Mouse (Mus musculus) WW6 (cell line): Measurements from ENCODE around the gene Cfap161.

ENCODE experiments used
- DNase-seq: peaks from one replicate; pipeline ENCODE4 v3.0.0-alpha.2; 2013; ENCODE audit warnings: low read depth, low spot score

Gene Cfap161

GRCm38 (mm10) chr7:83794705-83795104 lies at the start of gene Cfap161:
Gene Cfap161 (minus strand): TSS chr7:83794880.
- DNase-seq: peak; percentile 73

GRCm38 (mm10) chr7:83842486-83843259 lies 48.0 kb upstream of the Cfap161 start:
- no peak for DNase-seq

GRCm38 (mm10) chr7:83840076-83840475 lies 45.4 kb upstream of the Cfap161 start:
- DNase-seq: no peak

GRCm38 (mm10) chr7:83838525-83839224 lies 44.0 kb upstream of the Cfap161 start:
- no peak for DNase-seq

GRCm38 (mm10) chr7:83829355-83829754 lies 34.7 kb upstream of the Cfap161 start:
- DNase-seq: no peak

GRCm38 (mm10) chr7:83827402-83828076 lies 32.9 kb upstream of the Cfap161 start:
- no peak for DNase-seq

- no peak for DNase-seq
These were observed 32.1 kb upstream of the Cfap161 start for GRCm38 (mm10) chr7:83826808-83827207.

- no peak for DNase-seq
These were observed 27.3 kb upstream of the Cfap161 start for GRCm38 (mm10) chr7:83821951-83822350.

GRCm38 (mm10) chr7:83816886-83817285 lies 22.2 kb upstream of the Cfap161 start:
- no peak for DNase-seq

- no peak for DNase-seq
These were observed 21.0 kb upstream of the Cfap161 start for GRCm38 (mm10) chr7:83815646-83816045.

- DNase-seq: no peak
These were observed 19.3 kb upstream of the Cfap161 start for GRCm38 (mm10) chr7:83813993-83814392.

GRCm38 (mm10) chr7:83813465-83813864 lies 18.8 kb upstream of the Cfap161 start:
- DNase-seq: no peak

- no peak for DNase-seq
These were observed 18.3 kb upstream of the Cfap161 start for GRCm38 (mm10) chr7:83813016-83813415.

GRCm38 (mm10) chr7:83812581-83812980 lies 17.9 kb upstream of the Cfap161 start:
- DNase-seq: no peak

GRCm38 (mm10) chr7:83811916-83812315 lies 17.2 kb upstream of the Cfap161 start:
- no peak for DNase-seq

- no peak for DNase-seq
These were observed 16.8 kb upstream of the Cfap161 start for GRCm38 (mm10) chr7:83811461-83811860.

GRCm38 (mm10) chr7:83810141-83811100 lies 15.7 kb upstream of the Cfap161 start:
- no peak for DNase-seq

- DNase-seq: no peak
These were observed 15.0 kb upstream of the Cfap161 start for GRCm38 (mm10) chr7:83809715-83810114.

- DNase-seq: no peak
These were observed 14.4 kb upstream of the Cfap161 start for GRCm38 (mm10) chr7:83809060-83809459.

- DNase-seq: no peak
These were observed 12.3 kb upstream of the Cfap161 start for GRCm38 (mm10) chr7:83806934-83807333.

- DNase-seq: no peak
These were observed 9.1 kb upstream of the Cfap161 start for GRCm38 (mm10) chr7:83803777-83804176.
